ENCODE assay signal across 8 mouse cellular contexts in genomic region chr2:38286433-38286732, GRCm38 (mm10). TPM values are rescaled to one million over a fixed set of nuclear protein-coding genes. Genes with fewer than 3 reads are reported as not detected.
DNase-seq lines count a peak whose midpoint lies in the region; ATAC-seq and TF ChIP-seq lines count a peak whose summit lies in the region.

No protein-coding gene starts in this region.

- no peaks in the 10 kb centered on the region for H3K36me3 ChIP-seq in thymus, adult 2 months (ENCODE audit: control insufficient read depth, insufficient read depth, low read length)
- H3K36me3 ChIP-seq in limb, embryonic 13.5 days = no peaks in the 10 kb centered on the region
- no peaks in the 10 kb centered on the region for H3K36me3 ChIP-seq in neural tube, embryonic 15.5 days

- WGBS in thymus, adult 2 months = 4% methylated on average over 4 of the region's 4 CpGs
- WGBS in limb, embryonic 13.5 days = 3% methylated on average over 4 of the region's 4 CpGs
- 9% methylated on average over 4 of the region's 4 CpGs for WGBS in neural tube, embryonic 15.5 days

- H3K9me3 ChIP-seq in limb, embryonic 13.5 days = no peaks in the 10 kb centered on the region
- H3K9me3 ChIP-seq in neural tube, embryonic 15.5 days (replicated peaks) = no peaks in the 10 kb centered on the region

- no peak for DNase-seq in frontal cortex, postnatal 10 days (ENCODE audit: low spot score in 2 of 2)
- DNase-seq in thymus, adult 2 months = no peak
- no peak for DNase-seq in thymus, postnatal 10 days (ENCODE audit: low spot score in 2 of 2)
- no peak for DNase-seq in thymus, postnatal 4 days
- DNase-seq in cerebellum, adult 11-12 months = no peak

- no peak for TF ChIP-seq POLR2A in thymus, adult 2 months (IDR thresholded peaks at IDR 0.05; ENCODE audit: control insufficient read depth, extremely low read depth, insufficient read depth, low read length, poor library complexity)

- H3K4me3 ChIP-seq in thymus, adult 2 months (ENCODE audit: control insufficient read depth, insufficient read depth, low read length) = peak overlapping the region; percentile 85
- peak overlapping the region; percentile 72 for H3K4me3 ChIP-seq in limb, embryonic 13.5 days
- H3K4me3 ChIP-seq in neural tube, embryonic 15.5 days (replicated peaks) = peak overlapping the region; percentile 77

- TF ChIP-seq CTCF in thymus, adult 2 months (IDR thresholded peaks at IDR 0.05; ENCODE audit: borderline replicate concordance, control insufficient read depth, extremely low read depth, insufficient read depth, low read length, poor library complexity) = no peak

- no peaks in the 10 kb centered on the region for H3K27me3 ChIP-seq in thymus, adult 2 months (ENCODE audit: control insufficient read depth, insufficient read depth, low read length)
- no peaks in the 10 kb centered on the region for H3K27me3 ChIP-seq in limb, embryonic 13.5 days
- no peaks in the 10 kb centered on the region for H3K27me3 ChIP-seq in neural tube, embryonic 15.5 days (replicated peaks)

- peak overlapping the region; percentile 73 for H3K4me2 ChIP-seq in limb, embryonic 13.5 days (replicated peaks)
- peak overlapping the region; percentile 73 for H3K4me2 ChIP-seq in neural tube, embryonic 15.5 days

- 0 out of 2 replicates have a peak, but pooled peaks have one; percentile 8 for ATAC-seq in frontal cortex, adult (ENCODE audit: low TSS enrichment)
- no peak for ATAC-seq in limb, embryonic 13.5 days (ENCODE audit: low FRiP score, low read depth)
- no peak; the same call in 1 of the 2 replicates for ATAC-seq in neural tube, embryonic 15.5 days (ENCODE audit: low FRiP score)

- H3K4me1 ChIP-seq in thymus, adult 2 months (replicated peaks; ENCODE audit: control insufficient read depth, insufficient read depth, low read length) = peaks cover 10% of the 10 kb centered on the region
- peaks cover 13% of the 10 kb centered on the region for H3K4me1 ChIP-seq in limb, embryonic 13.5 days
- H3K4me1 ChIP-seq in neural tube, embryonic 15.5 days = peaks cover 13% of the 10 kb centered on the region

- H3K27ac ChIP-seq in thymus, adult 2 months (ENCODE audit: control insufficient read depth, insufficient read depth, low read length) = peak overlapping the region; percentile 74
- H3K27ac ChIP-seq in limb, embryonic 13.5 days = peak overlapping the region; percentile 78; the same call in 1 of the 2 replicates
- peak overlapping the region; percentile 89 for H3K27ac ChIP-seq in neural tube, embryonic 15.5 days (replicated peaks)

- H3K9ac ChIP-seq in limb, embryonic 13.5 days = peak overlapping the region; percentile 86
- H3K9ac ChIP-seq in neural tube, embryonic 15.5 days (replicated peaks) = peak overlapping the region; percentile 90

RNA-seq across cellular contexts. Expression of gene Dennd1a, which starts 0.8 kb away (rescaled TPM):
- 35.9 and 39.6 TPM in 2 replicates for polyA plus RNA-seq in thymus, adult 2 months (2012; rRNA removed)
- 13.3 and 15.8 TPM in 2 replicates for polyA plus RNA-seq in limb, embryonic 13.5 days (2015; fragmentation: Nextera tagmentation; extraction: Ambion mirVana)
- polyA plus RNA-seq in neural tube, embryonic 15.5 days (2015; fragmentation: Nextera tagmentation; extraction: Ambion mirVana) = 17.0 and 17.8 TPM in 2 replicates

RNA-seq across cellular contexts. Expression of gene Lhx2, which starts 52.7 kb away (rescaled TPM):
- polyA plus RNA-seq in thymus, adult 2 months (2012; rRNA removed) = 2.5 and 4.7 TPM in 2 replicates
- 15.4 and 17.4 TPM in 2 replicates for polyA plus RNA-seq in limb, embryonic 13.5 days (2015; fragmentation: Nextera tagmentation; extraction: Ambion mirVana)
- 1.6 and 3.0 TPM in 2 replicates for polyA plus RNA-seq in neural tube, embryonic 15.5 days (2015; fragmentation: Nextera tagmentation; extraction: Ambion mirVana)
